Mouse (Mus musculus) forebrain, embryonic 14.5 days (tissue): ENCODE measurements around the gene Agap2. TPM values are rescaled to one million over a fixed set of nuclear protein-coding genes. Genes with fewer than 3 reads are reported as not detected.
A peak's percentile ranks its signal among the peaks of the same experiment; 100 is the strongest.

ENCODE experiments used
- ATAC-seq: fragments of 200-750 bp; cut with Nextera tagmentation; 2 replicates; pipeline ENCODE4 v1.8.0; 2017; ENCODE audit warnings: mild to moderate bottlenecking, moderate library complexity
- DNase-seq: peaks from one replicate; pipeline ENCODE4 v3.0.0-alpha.2; 2015; ENCODE audit warnings: low spot score
- H3K27ac ChIP-seq: fragments of 300-500 bp; sonication (generic); 2 replicates; pipeline ENCODE4 v1.5.1; 2014; ENCODE audit warnings: low read depth, mild to moderate bottlenecking, control low read depth, low read length, moderate library complexity
- H3K27me3 ChIP-seq: fragments of 300-500 bp; sonication (generic); replicated peaks from 2 replicates; pipeline ENCODE4 v1.6.1; 2014; ENCODE audit warnings: low read length, control low read depth, mixed read lengths; ENCODE audit not compliant: control insufficient read depth, insufficient read depth
- H3K36me3 ChIP-seq: fragments of 300-500 bp; sonication (generic); 2 replicates; pipeline ENCODE4 v1.6.1; 2014; ENCODE audit warnings: low read length, control low read depth; ENCODE audit not compliant: control insufficient read depth, insufficient read depth
- H3K4me1 ChIP-seq: fragments of 300-500 bp; sonication (generic); 2 replicates; pipeline ENCODE4 v1.6.1; 2014; ENCODE audit warnings: antibody characterized with exemption, low read length, control low read depth; ENCODE audit not compliant: control insufficient read depth, insufficient read depth
- H3K4me2 ChIP-seq: fragments of 300-500 bp; sonication (generic); 2 replicates; pipeline ENCODE4 v1.6.1; 2014; ENCODE audit warnings: mild to moderate bottlenecking, control low read depth, low read length
- H3K4me3 ChIP-seq: fragments of 300-500 bp; sonication (generic); 2 replicates; pipeline ENCODE4 v1.5.1; 2014; ENCODE audit warnings: low read depth, low read length, control low read depth
- H3K9ac ChIP-seq: fragments of 300-500 bp; sonication (generic); 2 replicates; pipeline ENCODE4 v1.6.1; 2014; ENCODE audit warnings: mild to moderate bottlenecking, low read length, control low read depth, moderate library complexity
- H3K9me3 ChIP-seq: fragments of 300-500 bp; sonication (generic); replicated peaks from 2 replicates; pipeline ENCODE4 v1.6.1; 2016; ENCODE audit warnings: low read length, control low read depth, mixed read lengths; ENCODE audit not compliant: control insufficient read depth
- WGBS: fragments of 180-500 bp; shearing (Covaris S2); extraction: QIAGEN DNeasy Blood & Tissue Kit; methylation state at CpG from one replicate; pipeline ENCODE4 v1.1.7; 2014; 5-methylcytosine and 5-hydroxymethylcytosine counted together
- polyA plus RNA-seq: library from polyadenylated mRNA; unstranded; fragments of >200 nt; fragmentation: Nextera tagmentation; extraction: Ambion mirVana; gene quantifications from 2 replicates; pipeline ENCODE4 v1.2.1, GENCODE M21; 2014

Agap2 gene
- polyA plus RNA-seq, 1 experiment from 2014 or later = 3.9 TPM

DNA sequence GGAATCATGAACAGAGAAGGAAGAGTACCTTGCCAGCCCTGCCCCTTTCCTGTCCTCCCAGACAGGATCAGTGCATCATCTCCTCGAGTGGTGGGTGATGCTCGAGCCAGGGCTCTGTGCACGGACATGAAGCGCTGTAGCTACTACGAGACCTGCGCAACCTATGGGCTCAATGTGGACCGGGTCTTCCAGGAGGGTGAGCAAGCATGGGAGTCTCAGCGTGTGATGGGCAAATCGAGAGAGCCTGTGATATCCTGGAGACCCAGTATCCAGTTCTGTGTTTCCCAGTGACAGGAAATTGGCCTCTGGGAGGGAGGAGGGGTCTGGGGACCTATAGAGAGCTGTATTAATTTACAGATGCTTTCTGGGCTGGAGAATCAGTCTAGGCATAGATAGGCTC is 10.0 kb downstream of the Agap2 start:
- H3K27ac ChIP-seq = no peak overlapping the region
- no peak overlapping the region for H3K9ac ChIP-seq
- H3K4me2 ChIP-seq = no peak overlapping the region
- peaks cover 10% of the 10 kb centered on the region; the same call in 1 of the 2 replicates for H3K36me3 ChIP-seq
- peaks cover 17% of the 10 kb centered on the region for H3K4me1 ChIP-seq
- ATAC-seq = no peak
- no peaks in the 10 kb centered on the region for H3K9me3 ChIP-seq
- H3K4me3 ChIP-seq = no peak overlapping the region
- DNase-seq = no peak
- peaks cover 51% of the 10 kb centered on the region for H3K27me3 ChIP-seq
- 85% methylated on average over 9 of the region's 9 CpGs for WGBS

- 63% methylated on average over 6 of the region's 6 CpGs for WGBS
- no peak for ATAC-seq
Measured at GRCm38 (mm10) chr10:127085633-127086032, 10.5 kb downstream of the Agap2 start.

GRCm38 (mm10) chr10:127090560-127091411 is 15.7 kb downstream of the Agap2 start:
- no peak overlapping the region for H3K27ac ChIP-seq
- peaks cover 20% of the 10 kb centered on the region for H3K36me3 ChIP-seq
- H3K9ac ChIP-seq = peak overlapping the region; percentile 48
- DNase-seq = peak; percentile 71
- no peaks in the 10 kb centered on the region for H3K9me3 ChIP-seq
- peak; percentile 43 for ATAC-seq
- WGBS = 6% methylated on average over 57 of the region's 57 CpGs
- H3K4me2 ChIP-seq = peak overlapping the region; percentile 55
- H3K4me3 ChIP-seq = peak overlapping the region; percentile 26
- H3K4me1 ChIP-seq = peaks cover 18% of the 10 kb centered on the region
- peaks cover 41% of the 10 kb centered on the region for H3K27me3 ChIP-seq

More at GRCm38 (mm10) chr10:127085633-127086032, 10.5 kb downstream of the Agap2 start:
- no peak overlapping the region for H3K9ac ChIP-seq
- DNase-seq = no peak
- peaks cover 15% of the 10 kb centered on the region for H3K4me1 ChIP-seq
- no peak overlapping the region for H3K4me2 ChIP-seq
- peaks cover 51% of the 10 kb centered on the region for H3K27me3 ChIP-seq
- no peaks in the 10 kb centered on the region for H3K9me3 ChIP-seq
- no peak overlapping the region for H3K27ac ChIP-seq
- peaks cover 10% of the 10 kb centered on the region; the same call in 1 of the 2 replicates for H3K36me3 ChIP-seq
- H3K4me3 ChIP-seq = no peak overlapping the region

DNA sequence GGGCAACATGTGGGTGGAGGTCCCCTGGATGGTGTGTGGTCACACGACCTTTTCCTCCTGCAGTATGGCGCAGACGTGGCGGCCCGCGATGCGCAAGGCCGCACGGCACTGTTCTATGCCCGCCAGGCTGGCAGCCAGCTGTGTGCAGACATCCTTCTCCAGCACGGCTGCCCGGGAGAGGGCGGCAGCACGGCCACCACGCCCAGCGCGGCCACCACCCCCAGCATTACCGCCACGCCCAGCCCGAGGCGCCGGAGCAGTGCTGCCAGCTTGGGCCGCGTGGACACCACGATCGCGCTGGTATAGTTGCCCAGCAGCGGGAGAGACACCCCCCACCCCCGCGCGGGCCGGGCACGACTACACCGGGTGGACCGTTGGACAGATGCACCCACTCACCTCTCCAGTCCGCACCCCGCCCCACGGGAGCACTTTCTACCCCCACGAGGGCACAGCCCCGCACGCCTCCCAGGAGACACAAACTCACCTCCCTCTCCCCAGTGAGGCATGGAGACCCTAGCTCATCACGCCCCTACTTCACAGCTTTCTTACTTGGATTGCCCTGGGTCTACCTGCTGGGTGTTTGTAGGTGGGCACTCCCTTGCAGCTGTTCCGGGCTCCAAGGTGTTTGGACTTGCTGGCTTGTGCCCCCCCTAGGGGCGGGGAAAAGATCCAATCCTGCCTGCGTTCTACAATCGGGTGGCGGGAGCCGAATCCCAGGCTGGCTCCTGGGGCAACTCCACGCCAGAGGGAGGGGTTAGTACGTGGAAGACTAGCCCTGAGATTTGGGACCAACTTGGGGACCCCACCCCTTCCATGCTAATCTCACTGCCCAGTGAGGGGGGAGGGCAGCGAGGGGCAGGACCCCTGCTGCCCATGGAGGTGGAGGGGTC is 16.7 kb downstream of the Agap2 start:
- WGBS = 5% methylated on average over 46 of the region's 51 CpGs
- ATAC-seq (peak; percentile 57), DNase-seq (no peak)
- peaks cover 30% of the 10 kb centered on the region for H3K36me3 ChIP-seq
- peak overlapping the region; percentile 55 for H3K4me2 ChIP-seq
- no peak overlapping the region for H3K27ac ChIP-seq
- H3K4me1 ChIP-seq = peaks cover 18% of the 10 kb centered on the region
- peak overlapping the region; percentile 26 for H3K4me3 ChIP-seq
- peak overlapping the region; percentile 48 for H3K9ac ChIP-seq
- H3K9me3 ChIP-seq = no peaks in the 10 kb centered on the region
- peaks cover 41% of the 10 kb centered on the region for H3K27me3 ChIP-seq

DNA sequence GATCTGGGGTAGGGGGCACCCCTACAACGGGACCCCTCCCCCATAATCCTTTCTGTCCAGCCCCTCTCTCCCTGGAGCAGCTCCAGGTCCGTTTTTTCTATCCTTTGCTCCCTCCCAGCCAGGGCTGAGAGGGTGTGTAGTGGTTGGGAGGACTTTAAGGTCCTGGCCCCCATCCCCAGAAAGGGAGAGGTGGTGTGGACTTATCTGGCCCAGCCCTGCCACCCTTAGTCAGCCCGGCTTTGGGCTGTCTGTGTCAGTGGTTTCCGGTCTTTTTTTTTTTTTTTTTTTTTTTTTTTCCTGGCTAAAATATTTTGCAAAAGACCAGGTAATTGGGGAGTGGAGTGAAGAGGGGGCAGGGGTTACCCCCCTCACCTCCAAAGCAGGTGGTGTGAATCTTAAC is 17.7 kb downstream of the Agap2 start:
- Histone ChIP-seq H3K36me3 (peaks cover 37% of the 10 kb centered on the region), H3K4me3 (no peak overlapping the region), H3K4me1 (peaks cover 18% of the 10 kb centered on the region), H3K27me3 (peaks cover 37% of the 10 kb centered on the region), H3K4me2 (no peak overlapping the region), H3K27ac (no peak overlapping the region), H3K9me3 (no peaks in the 10 kb centered on the region), H3K9ac (no peak overlapping the region)
- 55% methylated on average over 4 of the region's 4 CpGs for WGBS
- no peak for DNase-seq
- no peak for ATAC-seq

DNA sequence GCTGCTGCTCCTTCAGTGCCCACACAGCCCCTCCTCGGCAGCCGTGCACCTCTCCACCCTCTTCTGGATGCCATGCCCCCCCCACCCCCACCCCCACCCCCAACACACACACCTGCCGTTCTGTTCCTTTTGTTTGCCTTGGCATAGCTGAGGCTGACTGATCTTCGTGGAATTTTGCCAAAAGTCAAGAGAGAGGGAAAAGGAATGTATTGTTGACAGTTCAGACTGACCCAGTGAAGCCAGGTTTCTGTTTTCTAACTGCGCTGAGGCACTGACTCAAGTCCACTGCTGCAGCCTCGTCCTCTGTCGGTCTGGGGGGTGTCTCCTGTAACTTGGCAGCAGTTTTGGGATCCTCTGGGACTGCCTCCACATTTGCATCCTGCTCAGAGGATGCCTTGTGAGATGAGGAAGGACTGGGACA is 19.3 kb downstream of the Agap2 start:
- Histone ChIP-seq H3K27me3 (peaks cover 29% of the 10 kb centered on the region), H3K4me3 (no peak overlapping the region), H3K9ac (no peak overlapping the region), H3K4me1 (peaks cover 18% of the 10 kb centered on the region), H3K27ac (no peak overlapping the region), H3K9me3 (no peaks in the 10 kb centered on the region), H3K4me2 (no peak overlapping the region), H3K36me3 (peaks cover 54% of the 10 kb centered on the region)
- DNase-seq (peak; percentile 36), ATAC-seq (0 out of 2 replicates have a peak, but pooled peaks have one; percentile 21)
- WGBS = 28% methylated on average over 7 of the region's 7 CpGs

DNA sequence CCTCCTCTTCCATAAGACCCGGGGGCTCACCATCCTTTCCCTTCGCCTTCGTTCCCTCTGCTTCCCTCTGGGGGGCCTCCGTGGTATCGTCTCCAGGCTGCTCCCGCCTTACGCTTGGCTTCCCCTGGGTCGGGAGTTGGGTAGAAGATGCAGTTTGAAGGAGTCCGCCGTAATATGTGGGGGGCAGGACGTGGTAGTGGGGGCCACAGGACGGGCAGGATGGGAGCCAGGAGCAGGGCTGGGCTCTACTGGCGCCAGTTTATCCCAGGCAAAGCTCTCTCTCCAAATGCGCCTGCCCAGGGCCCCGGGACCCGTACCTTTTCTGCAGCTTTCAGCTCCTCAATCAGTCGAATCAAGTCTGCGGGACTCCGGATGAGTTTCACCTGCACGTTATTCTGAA is 23.4 kb downstream of the Agap2 start:
- DNase-seq (no peak), ATAC-seq (no peak)
- H3K36me3 ChIP-seq = peaks cover 65% of the 10 kb centered on the region
- no peak overlapping the region for H3K4me3 ChIP-seq
- H3K9ac ChIP-seq = no peak overlapping the region
- WGBS = 81% methylated on average over 20 of the region's 20 CpGs
- 0 out of 2 replicates have a peak, but pooled peaks cover 5% of the 10 kb centered on the region for H3K4me1 ChIP-seq
- H3K9me3 ChIP-seq = no peaks in the 10 kb centered on the region
- H3K27ac ChIP-seq = no peak overlapping the region
- no peak overlapping the region for H3K4me2 ChIP-seq
- no peaks in the 10 kb centered on the region for H3K27me3 ChIP-seq

DNA sequence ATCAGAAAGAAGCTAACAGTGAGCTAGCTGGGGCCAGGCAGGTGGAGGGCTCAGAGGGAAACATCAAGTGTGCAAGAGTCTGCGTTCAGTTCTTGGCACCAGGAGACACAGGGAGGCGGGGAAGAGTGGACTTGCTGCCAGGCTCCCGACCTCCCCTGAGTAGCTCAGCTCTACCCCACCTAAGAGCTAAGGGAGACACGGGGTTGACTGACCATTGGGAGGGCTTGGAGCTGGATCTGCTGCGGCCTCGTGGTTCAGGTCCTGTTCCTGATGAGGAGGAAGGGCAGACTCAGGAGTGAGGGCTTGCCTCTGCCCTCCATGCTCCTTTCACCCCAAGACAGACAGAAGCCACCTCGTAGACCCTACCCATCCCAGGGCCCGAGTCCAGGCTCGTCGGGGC is 24.1 kb downstream of the Agap2 start:
- H3K4me3 ChIP-seq = no peak overlapping the region
- H3K27me3 ChIP-seq = no peaks in the 10 kb centered on the region
- no peak overlapping the region for H3K27ac ChIP-seq
- no peak overlapping the region for H3K4me2 ChIP-seq
- no peak overlapping the region for H3K9ac ChIP-seq
- H3K4me1 ChIP-seq = 0 out of 2 replicates have a peak, but pooled peaks cover 3% of the 10 kb centered on the region
- 88% methylated on average over 10 of the region's 10 CpGs for WGBS
- no peaks in the 10 kb centered on the region for H3K9me3 ChIP-seq
- H3K36me3 ChIP-seq = peaks cover 70% of the 10 kb centered on the region
- ATAC-seq (no peak), DNase-seq (no peak)
